Mouse (Mus musculus): ENCODE results near the gene Plekhh2. TPM values are rescaled to one million over a fixed set of nuclear protein-coding genes. Genes with fewer than 3 reads are reported as not detected.

The Plekhh2 gene
- 6.7 and 7.0 TPM in 2 replicates for polyA plus RNA-seq (2016; fragmentation: Nextera tagmentation; extraction: Ambion mirVana)

DNA sequence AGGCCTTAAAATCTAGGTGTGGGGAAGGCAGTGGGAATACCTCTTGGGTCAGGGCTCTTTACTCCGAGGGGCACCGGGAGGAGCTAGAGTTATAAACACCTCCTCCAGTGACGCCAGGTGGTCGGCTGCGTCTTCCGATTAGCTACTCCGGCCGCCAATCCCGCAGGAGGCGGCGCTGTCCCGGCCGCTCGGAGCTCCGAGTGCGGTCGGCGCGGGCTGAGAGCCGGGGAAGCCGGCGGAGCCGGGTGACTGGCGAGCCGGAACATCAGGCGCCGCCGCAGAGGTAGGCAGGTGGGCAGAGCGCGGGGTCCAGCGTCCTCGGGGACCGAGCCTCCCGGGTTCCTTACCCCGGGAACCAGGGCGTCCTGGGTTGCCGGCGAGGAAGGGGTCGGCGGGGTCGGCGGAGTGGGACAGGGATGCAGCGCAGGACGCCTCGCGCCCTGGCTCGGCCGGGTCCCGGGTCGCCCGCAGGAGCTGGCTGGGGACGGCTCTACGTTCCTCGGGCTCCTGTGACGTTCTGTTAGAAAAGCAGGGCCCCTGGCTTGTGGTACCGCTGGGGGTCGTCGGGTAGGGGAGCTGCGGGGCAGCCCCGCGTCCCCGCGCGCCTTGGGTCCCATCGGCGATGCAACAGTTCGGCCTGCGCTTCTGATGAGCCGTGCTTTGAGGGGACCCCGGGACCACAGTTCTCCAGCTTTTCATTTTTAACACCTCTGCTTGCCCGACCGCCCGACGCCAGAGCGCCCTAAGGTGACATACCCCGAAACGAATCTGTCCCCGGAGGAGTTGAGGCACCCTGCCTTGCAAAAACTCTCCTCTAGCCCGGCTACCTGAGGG is at the start of gene Plekhh2:
Gene Plekhh2, plus strand, starts transcription at position 214 of the 834 bp plus-strand sequence.
- Histone ChIP-seq H3K27me3 (no peaks in the 10 kb centered on the region; the same call in 1 of the 2 replicates), H3K9ac (replicated peaks) (peak within 1 kb of the TSS; percentile 81), H3K27ac (peak within 1 kb of the TSS; percentile 60), H3K36me3 (no peaks in the 10 kb centered on the region), H3K9me3 (no peaks in the 10 kb centered on the region), H3K4me3 (replicated peaks) (peak within 1 kb of the TSS; percentile 81), H3K4me1 (replicated peaks) (peaks cover 20% of the 10 kb centered on the region), H3K4me2 (peak within 1 kb of the TSS; percentile 84)
- ATAC-seq (ENCODE audit: insufficient number of reproducible peaks, insufficient read depth, low FRiP score, low TSS enrichment, low read depth) = peak; percentile 83
- WGBS = under 1% methylated on average over 74 of the region's 79 CpGs

DNA sequence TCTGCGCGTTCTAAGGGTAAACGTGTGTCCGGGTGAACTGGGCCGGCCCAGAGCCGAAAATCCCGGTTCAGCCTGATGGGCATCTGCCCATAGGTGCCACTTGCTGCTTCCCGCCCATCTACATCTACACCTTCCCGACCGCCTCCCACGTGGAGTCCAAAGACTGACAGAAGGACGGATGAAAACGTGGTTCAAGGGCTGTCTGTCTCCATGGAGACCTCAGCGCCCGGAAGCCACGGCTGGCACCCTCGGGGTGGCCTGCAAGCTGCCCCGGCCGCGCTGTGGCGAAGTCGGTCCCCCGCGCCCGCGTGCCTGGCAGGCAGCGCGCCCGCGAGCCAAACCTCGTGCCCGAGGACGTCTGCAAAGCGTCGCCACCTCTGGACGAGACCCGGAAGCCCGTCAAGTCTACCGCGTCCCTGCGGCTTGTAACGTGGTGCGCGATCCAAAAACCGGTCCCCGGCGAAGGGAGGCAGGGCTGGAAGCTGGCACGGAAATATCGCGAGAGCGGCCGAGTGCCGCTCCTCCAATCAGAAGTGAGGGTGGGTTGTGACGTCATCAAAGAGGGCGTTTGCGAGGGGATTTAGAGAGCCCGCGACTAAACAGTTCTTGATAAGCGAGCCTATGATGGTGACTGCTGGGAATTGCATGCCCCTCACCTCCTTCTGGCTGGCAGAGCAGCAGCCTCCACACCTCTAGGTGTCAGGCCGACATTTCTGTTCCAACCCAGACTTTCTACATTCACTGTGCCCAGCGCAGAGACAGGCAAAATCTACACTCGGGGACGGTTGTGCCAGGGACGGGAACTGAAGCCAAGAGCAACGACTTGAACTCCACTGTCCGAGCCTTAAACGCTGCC is 45.7 kb upstream of the Plekhh2 start, which contains the start of gene Thada:
Gene Thada, minus strand, starts transcription at position 453 of the 856 bp plus-strand sequence.
- Histone ChIP-seq H3K9me3 (no peaks in the 10 kb centered on the region), H3K9ac (replicated peaks) (peak within 1 kb of the TSS; percentile 83), H3K4me2 (peak within 1 kb of the TSS; percentile 89), H3K36me3 (peaks cover 8% of the 10 kb centered on the region; the same call in 1 of the 2 replicates), H3K27me3 (no peaks in the 10 kb centered on the region), H3K27ac (peak within 1 kb of the TSS; percentile 82), H3K4me3 (replicated peaks) (peak within 1 kb of the TSS; percentile 89), H3K4me1 (replicated peaks) (peaks cover 20% of the 10 kb centered on the region)
- WGBS = 1% methylated on average over 67 of the region's 67 CpGs
- peak; percentile 97 for ATAC-seq (ENCODE audit: insufficient number of reproducible peaks, insufficient read depth, low FRiP score, low TSS enrichment, low read depth)

DNA sequence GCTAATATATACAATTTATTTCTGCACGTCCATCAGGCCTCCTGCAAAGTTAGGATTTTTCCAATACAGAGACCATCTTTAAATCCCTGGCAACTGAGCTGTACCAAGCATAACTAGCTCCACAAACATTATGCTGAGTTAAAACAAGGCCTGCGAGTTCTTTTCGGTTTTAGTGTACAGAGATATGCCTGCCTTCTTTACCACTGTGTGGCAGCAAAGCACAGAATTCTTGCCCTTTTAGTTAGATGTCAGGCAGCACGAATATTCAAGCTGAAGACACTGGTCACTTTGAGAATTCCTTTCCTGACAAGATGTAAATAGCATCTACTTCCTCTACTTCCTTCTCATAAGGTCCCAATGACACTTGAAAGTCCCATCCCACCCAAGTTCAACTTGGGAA is 37.4 kb upstream of the Plekhh2 start:
- 66% methylated on average over 4 of the region's 4 CpGs for WGBS
- no peak for ATAC-seq (ENCODE audit: insufficient number of reproducible peaks, insufficient read depth, low FRiP score, low TSS enrichment, low read depth)
- no peaks in the 10 kb centered on the region for H3K27me3 ChIP-seq
- H3K4me2 ChIP-seq = no peak overlapping the region
- no peak overlapping the region for H3K27ac ChIP-seq
- no peak overlapping the region for H3K4me3 ChIP-seq (replicated peaks)
- H3K9ac ChIP-seq (replicated peaks) = no peak overlapping the region
- H3K4me1 ChIP-seq (replicated peaks) = no peaks in the 10 kb centered on the region
- H3K36me3 ChIP-seq = no peaks in the 10 kb centered on the region
- no peaks in the 10 kb centered on the region for H3K9me3 ChIP-seq

DNA sequence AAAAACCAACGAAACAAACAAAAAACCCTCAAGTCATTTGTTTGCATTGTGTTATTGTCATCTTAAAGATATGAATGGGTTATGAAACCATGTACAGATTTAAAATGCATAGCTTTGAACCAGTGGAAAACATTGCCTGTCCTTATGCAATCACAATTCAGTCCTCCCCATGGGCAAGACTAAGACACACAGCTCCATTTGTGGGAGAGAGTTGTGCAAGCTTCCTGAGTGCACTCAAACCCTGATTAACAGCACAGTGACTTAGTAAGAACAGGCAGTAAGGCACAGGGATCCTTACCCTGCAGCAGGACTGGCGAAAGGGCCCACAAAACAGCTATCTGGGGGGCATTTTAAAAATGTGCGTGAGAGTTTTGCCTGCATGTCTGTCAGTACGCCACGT is 34.5 kb upstream of the Plekhh2 start:
- Histone ChIP-seq H3K36me3 (no peaks in the 10 kb centered on the region), H3K9me3 (no peaks in the 10 kb centered on the region), H3K4me3 (replicated peaks) (no peak overlapping the region), H3K4me1 (replicated peaks) (no peaks in the 10 kb centered on the region), H3K27me3 (no peaks in the 10 kb centered on the region), H3K27ac (no peak overlapping the region), H3K9ac (replicated peaks) (no peak overlapping the region), H3K4me2 (no peak overlapping the region)
- WGBS = 81% methylated on average over 5 of the region's 5 CpGs
- ATAC-seq (ENCODE audit: insufficient number of reproducible peaks, insufficient read depth, low FRiP score, low TSS enrichment, low read depth) = no peak

DNA sequence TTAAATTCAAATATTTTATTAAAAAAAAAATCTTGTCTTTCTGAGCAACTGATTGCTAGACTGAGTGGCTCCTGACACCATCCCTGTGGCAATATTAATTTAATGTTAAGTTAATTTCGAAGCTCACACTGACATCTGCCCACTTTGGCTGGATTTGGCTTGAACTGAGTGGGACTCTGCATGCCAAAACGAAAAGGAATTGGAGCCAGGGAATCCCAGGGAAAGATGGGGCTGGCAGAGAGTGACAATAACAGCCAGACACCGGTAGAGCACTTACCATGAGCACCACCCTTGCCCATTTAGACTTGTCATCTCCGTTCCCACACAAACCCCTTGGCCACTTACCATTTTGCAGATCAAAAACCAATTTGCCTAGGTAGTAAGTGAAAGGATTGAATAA is 33.4 kb upstream of the Plekhh2 start:
- ATAC-seq (ENCODE audit: insufficient number of reproducible peaks, insufficient read depth, low FRiP score, low TSS enrichment, low read depth) = no peak
- Histone ChIP-seq H3K27ac (no peak overlapping the region), H3K4me1 (replicated peaks) (no peaks in the 10 kb centered on the region), H3K4me3 (replicated peaks) (no peak overlapping the region), H3K9me3 (no peaks in the 10 kb centered on the region), H3K9ac (replicated peaks) (no peak overlapping the region), H3K27me3 (no peaks in the 10 kb centered on the region), H3K4me2 (no peak overlapping the region), H3K36me3 (no peaks in the 10 kb centered on the region)
- WGBS = 84% methylated on average over 4 of the region's 4 CpGs

DNA sequence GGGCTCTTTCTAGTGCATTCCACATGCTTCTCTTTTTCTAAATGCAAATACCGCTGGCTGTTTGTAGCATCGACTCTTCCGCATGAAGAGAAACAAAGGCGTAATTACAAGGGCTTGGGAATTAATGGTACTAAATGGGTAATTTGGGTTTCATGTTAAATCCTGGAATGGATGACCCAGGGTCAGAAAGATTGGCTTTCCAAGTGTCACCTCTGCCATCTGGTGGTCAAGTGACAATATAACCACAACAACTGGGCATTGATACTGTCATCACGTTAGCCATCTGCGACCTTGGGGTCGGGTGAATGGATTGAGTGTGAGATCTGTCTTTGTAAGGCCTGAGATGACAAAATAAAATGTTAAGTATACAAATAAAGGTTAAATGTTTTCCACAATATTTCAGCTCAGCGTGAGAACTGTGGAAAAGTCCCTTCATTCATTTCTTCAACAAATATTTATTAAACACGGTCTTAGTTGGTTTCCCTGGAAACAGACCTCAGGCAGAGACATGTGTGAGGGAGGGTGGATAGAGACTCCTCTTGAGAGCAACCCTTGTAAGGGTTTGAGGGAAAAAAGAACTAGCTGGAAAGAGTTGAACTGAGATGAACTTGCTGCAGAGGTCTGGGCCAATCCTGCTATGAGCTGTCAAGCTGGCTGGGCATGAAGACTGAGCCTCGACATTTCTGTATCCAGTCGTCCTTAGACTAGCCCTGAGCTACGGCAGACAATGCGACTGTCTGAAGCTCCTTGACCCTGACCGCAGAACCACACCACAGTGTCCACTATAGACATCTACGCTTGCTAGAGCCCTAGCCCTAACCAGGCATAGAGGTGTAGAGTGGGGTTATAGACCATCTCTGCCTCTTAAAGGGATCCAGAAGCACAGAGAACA is 31.0 kb upstream of the Plekhh2 start:
- Histone ChIP-seq H3K4me1 (replicated peaks) (no peaks in the 10 kb centered on the region), H3K4me3 (replicated peaks) (no peak overlapping the region), H3K27me3 (no peaks in the 10 kb centered on the region), H3K9ac (replicated peaks) (no peak overlapping the region), H3K36me3 (no peaks in the 10 kb centered on the region), H3K27ac (no peak overlapping the region), H3K4me2 (no peak overlapping the region), H3K9me3 (no peaks in the 10 kb centered on the region)
- no peak for ATAC-seq (ENCODE audit: insufficient number of reproducible peaks, insufficient read depth, low FRiP score, low TSS enrichment, low read depth)
- WGBS = 52% methylated on average over 15 of the region's 15 CpGs

DNA sequence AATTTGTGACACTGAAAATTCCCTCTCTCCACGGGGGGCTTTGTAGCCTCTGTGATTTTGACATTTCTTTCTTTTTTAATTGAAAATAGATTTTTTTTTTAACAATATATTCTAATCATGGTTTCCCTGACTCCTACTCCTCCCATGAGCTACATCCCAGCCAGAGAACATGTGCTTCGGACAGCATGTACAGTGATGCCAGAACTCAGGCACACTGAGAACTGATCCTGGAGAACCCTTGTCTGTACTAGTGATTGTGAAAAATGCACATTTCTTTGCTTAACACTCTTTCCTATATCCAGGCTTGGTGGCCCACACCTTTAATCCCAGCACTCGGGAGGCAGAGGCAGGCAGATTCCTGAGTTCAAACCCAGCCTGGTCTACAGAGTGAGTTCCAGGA is 28.9 kb upstream of the Plekhh2 start:
- Histone ChIP-seq H3K27me3 (no peaks in the 10 kb centered on the region), H3K9me3 (no peaks in the 10 kb centered on the region), H3K4me3 (replicated peaks) (no peak overlapping the region), H3K36me3 (no peaks in the 10 kb centered on the region), H3K4me1 (replicated peaks) (no peaks in the 10 kb centered on the region), H3K27ac (no peak overlapping the region), H3K9ac (replicated peaks) (no peak overlapping the region), H3K4me2 (no peak overlapping the region)
- WGBS = 88% methylated on average over 3 of the region's 3 CpGs
- no peak for ATAC-seq (ENCODE audit: insufficient number of reproducible peaks, insufficient read depth, low FRiP score, low TSS enrichment, low read depth)

DNA sequence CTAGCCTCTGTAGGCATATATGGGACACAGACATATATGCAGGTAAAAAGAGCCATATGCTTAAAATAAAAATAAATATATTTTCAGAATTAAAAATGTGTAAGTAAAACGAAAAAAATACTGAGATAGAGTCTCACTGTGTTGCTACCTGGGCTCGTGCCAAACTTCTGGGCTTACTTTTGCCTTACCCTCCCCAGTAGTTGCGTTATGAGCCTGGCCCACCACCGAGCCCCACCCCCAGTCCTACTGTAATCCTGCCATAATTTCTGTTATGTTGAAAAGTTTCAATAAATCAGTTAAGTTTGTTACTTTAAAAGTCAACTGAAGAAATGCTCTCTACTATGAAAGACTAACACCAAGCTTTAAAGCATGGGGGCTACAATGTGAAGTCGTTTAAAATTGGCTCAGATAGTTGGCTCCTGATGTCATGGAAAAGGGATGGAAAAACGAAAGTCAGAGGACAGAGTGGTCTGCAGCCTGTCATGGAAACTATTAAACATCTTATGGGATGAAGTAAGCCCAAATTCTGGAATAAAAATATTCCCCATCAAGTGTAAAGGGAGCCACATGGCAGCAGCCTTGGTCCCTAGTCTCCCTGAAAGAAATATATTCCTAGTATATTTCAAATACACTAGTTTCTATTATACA is 27.9 kb upstream of the Plekhh2 start:
- no peaks in the 10 kb centered on the region for H3K4me1 ChIP-seq (replicated peaks)
- ATAC-seq (ENCODE audit: insufficient number of reproducible peaks, insufficient read depth, low FRiP score, low TSS enrichment, low read depth) = no peak
- 77% methylated on average over 6 of the region's 6 CpGs for WGBS
- H3K4me3 ChIP-seq (replicated peaks) = no peak overlapping the region
- no peak overlapping the region for H3K4me2 ChIP-seq
- H3K27ac ChIP-seq = no peak overlapping the region
- H3K9ac ChIP-seq (replicated peaks) = no peak overlapping the region
- H3K9me3 ChIP-seq = no peaks in the 10 kb centered on the region
- H3K27me3 ChIP-seq = no peaks in the 10 kb centered on the region
- no peaks in the 10 kb centered on the region for H3K36me3 ChIP-seq

DNA sequence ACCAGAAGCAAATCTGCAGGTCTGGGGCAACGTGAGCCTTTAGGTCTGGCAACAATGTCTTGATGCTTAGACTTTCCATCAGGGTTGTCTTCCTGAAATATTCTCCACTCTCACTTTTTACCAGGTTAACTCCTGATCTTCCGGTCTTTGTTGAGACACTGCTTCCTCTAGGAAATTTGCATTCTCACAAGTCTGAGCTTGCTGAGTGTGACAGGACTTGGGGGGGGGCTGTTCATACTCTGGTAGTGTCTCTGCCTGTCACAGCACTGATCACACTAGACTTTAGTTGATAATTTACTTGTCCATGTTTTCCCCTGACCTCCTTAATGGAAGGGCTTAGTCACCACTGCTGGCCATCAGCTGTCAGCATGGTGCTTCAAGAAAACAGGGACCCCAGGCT is 24.3 kb upstream of the Plekhh2 start:
- Histone ChIP-seq H3K4me2 (no peak overlapping the region), H3K27me3 (no peaks in the 10 kb centered on the region), H3K27ac (no peak overlapping the region), H3K9ac (replicated peaks) (no peak overlapping the region), H3K4me3 (replicated peaks) (no peak overlapping the region), H3K9me3 (no peaks in the 10 kb centered on the region), H3K4me1 (replicated peaks) (no peaks in the 10 kb centered on the region), H3K36me3 (no peaks in the 10 kb centered on the region)
- WGBS = 78% methylated on average over 2 of the region's 2 CpGs
- no peak for ATAC-seq (ENCODE audit: insufficient number of reproducible peaks, insufficient read depth, low FRiP score, low TSS enrichment, low read depth)

DNA sequence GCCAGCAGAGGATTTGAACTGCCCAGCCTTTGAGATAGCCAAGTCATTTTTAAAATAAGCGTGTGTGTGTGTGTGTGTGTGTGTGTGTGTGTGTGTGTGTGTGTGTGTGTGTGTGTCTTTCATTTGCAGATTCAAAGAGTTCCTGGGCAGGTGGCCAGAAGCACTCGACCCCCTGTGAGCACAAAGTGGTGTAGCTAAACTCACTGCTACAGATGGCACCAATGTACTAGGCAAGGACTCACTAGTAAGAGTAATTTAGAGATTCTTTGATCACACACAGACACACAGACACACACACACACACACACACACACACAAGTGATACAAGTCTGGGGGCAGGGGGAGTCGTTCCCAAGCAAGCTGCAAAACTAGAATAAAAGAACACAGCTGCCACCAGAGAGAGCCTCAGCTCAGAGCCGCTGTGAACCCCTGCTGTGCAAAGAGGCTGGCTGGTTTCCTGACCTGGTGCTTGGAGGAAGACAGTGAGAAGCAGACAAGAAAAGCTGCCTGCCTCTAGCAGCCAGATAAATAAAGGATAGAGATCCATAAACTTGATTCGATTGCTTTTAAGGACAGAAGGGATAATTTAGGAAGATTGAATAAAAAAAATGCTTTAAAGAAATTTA is 19.3 kb upstream of the Plekhh2 start:
- ATAC-seq (ENCODE audit: insufficient number of reproducible peaks, insufficient read depth, low FRiP score, low TSS enrichment, low read depth) = no peak
- H3K27ac ChIP-seq = no peak overlapping the region
- H3K4me1 ChIP-seq (replicated peaks) = no peaks in the 10 kb centered on the region
- H3K36me3 ChIP-seq = no peaks in the 10 kb centered on the region
- WGBS = 30% methylated on average over 5 of the region's 5 CpGs
- no peak overlapping the region for H3K9ac ChIP-seq (replicated peaks)
- H3K9me3 ChIP-seq = no peaks in the 10 kb centered on the region
- H3K4me2 ChIP-seq = no peak overlapping the region
- H3K4me3 ChIP-seq (replicated peaks) = no peak overlapping the region
- no peaks in the 10 kb centered on the region for H3K27me3 ChIP-seq
